In the genomic region with DNA sequence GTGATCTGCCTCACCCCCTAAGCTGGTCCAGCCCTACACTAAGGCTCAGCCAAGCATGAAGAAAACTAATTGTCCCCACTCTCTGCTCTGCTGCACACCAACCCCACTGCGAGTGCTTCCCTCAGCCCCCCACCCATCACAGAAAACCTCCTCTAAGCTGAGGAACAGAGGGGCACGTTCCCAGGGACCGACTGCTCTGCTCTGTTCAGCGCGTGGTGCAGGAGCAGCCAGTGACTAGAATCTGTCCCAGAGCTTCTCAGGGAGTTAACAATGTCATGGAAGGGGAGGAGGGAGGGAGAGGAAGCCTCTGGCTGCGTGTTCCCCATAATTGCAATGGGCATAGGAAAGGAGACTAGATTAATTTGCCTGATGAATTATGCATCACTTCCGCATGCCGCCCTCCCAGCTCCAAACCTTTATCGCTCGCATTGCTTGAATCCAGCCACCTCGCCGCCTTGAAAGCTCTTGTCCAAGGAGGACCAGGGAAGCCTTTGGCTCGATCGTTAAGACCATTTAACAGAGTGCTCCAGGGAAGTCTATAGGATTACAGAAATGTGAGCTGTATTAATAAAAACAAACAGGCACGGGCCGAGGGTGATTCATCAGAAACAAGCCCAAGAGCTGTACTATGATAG, we compare ENCODE assay signal across 9 mouse cellular contexts.
DNase-seq lines count a peak whose midpoint lies in the region; ATAC-seq and TF ChIP-seq lines count a peak whose summit lies in the region.
"Had no signal": no experiment of that assay in that cellular context is flagged by ENCODE, and none has a peak within 500 bp of the region (broad histone marks: within the 10 kb centered on the region; RNA-seq: fewer than 3 reads in every experiment).

No protein-coding gene starts in this region.

- TF ChIP-seq CTCF in cerebellum, adult 2 months (IDR thresholded peaks at IDR 0.05; ENCODE audit: borderline replicate concordance, insufficient read depth, low read depth, low read length), result no peak
- TF ChIP-seq CTCF in testis, adult 2 months (IDR thresholded peaks at IDR 0.05; ENCODE audit: control insufficient read depth, insufficient read depth, insufficient replicate concordance, low read depth, low read length), result no peak
- TF ChIP-seq CTCF in kidney, postnatal 0 days (IDR thresholded peaks at IDR 0.05; ENCODE audit: low read depth), result no peak

- 0 out of 2 replicates have a peak overlapping the region, but pooled peaks have one; percentile 24 for H3K9ac ChIP-seq in kidney, postnatal 0 days (ENCODE audit: low read depth, low read length)
- H3K9ac ChIP-seq in midbrain, embryonic 16.5 days (ENCODE audit: low read depth, low read length), result peak overlapping the region; percentile 40

- DNase-seq in cerebellum, postnatal 25 days, result peak; percentile 3 to 7
- no peak for DNase-seq in cerebellum, adult 2 months
- no peak for DNase-seq in testis, postnatal 10 days (ENCODE audit: low spot score)
- peak; percentile 59 for DNase-seq in kidney, postnatal 0 days (ENCODE audit: low spot score)
- DNase-seq in c-Kit-positive CD71-positive TER-119-positive erythroid progenitor cells, embryonic 14.5 days (ENCODE audit: low spot score), result no peak
- no peak for DNase-seq in cerebellum, adult 11-12 months

- no peak overlapping the region for H3K4me3 ChIP-seq in cerebellum, adult 2 months (replicated peaks; ENCODE audit: insufficient read depth, low read depth, low read length)
- H3K4me3 ChIP-seq in testis, adult 2 months (ENCODE audit: control insufficient read depth, low read depth, low read length), result peak overlapping the region; percentile 36
- H3K4me3 ChIP-seq in kidney, postnatal 0 days (replicated peaks; ENCODE audit: low read depth, low read length), result peak overlapping the region; percentile 29
- peak overlapping the region; percentile 33 for H3K4me3 ChIP-seq in midbrain, embryonic 16.5 days (ENCODE audit: low read depth, low read length)

- ATAC-seq in kidney, postnatal 0 days (replicated peaks; ENCODE audit: low FRiP score, low read depth), result peak; percentile 86
- peak; percentile 91 for ATAC-seq in midbrain, embryonic 16.5 days

- H3K36me3 ChIP-seq in testis, adult 2 months (ENCODE audit: control insufficient read depth, insufficient read depth, low read length), result no peaks in the 10 kb centered on the region
- no peaks in the 10 kb centered on the region for H3K36me3 ChIP-seq in kidney, postnatal 0 days (ENCODE audit: insufficient read depth, low read length)
- H3K36me3 ChIP-seq in midbrain, embryonic 16.5 days (ENCODE audit: control insufficient read depth, insufficient read depth, low read length), result no peaks in the 10 kb centered on the region

- WGBS in cerebellum, adult 2 months, result 1% methylated on average over 16 of the region's 16 CpGs
- 0% methylated on average over 16 of the region's 16 CpGs for WGBS in kidney, postnatal 0 days
- 2% methylated on average over 16 of the region's 16 CpGs for WGBS in midbrain, embryonic 16.5 days

- H3K9me3 ChIP-seq in kidney, postnatal 0 days (replicated peaks; ENCODE audit: low read length), result no peaks in the 10 kb centered on the region
- H3K9me3 ChIP-seq in midbrain, embryonic 16.5 days (replicated peaks; ENCODE audit: control insufficient read depth, low read length, poor library complexity, severe bottlenecking), result no peaks in the 10 kb centered on the region

- TF ChIP-seq POLR2A in cerebellum, adult 2 months (IDR thresholded peaks at IDR 0.05; ENCODE audit: borderline replicate concordance, insufficient read depth, low read length), result no peak
- no peak for TF ChIP-seq POLR2A in testis, adult 2 months (IDR thresholded peaks at IDR 0.05; ENCODE audit: control insufficient read depth, low read depth, low read length)

- no peak overlapping the region for H3K27ac ChIP-seq in cerebellum, adult 2 months (ENCODE audit: insufficient read depth, low read length)
- no peak overlapping the region for H3K27ac ChIP-seq in testis, adult 2 months (ENCODE audit: control insufficient read depth, insufficient read depth, low read depth, low read length)
- peak overlapping the region; percentile 42; the same call in 1 of the 2 replicates for H3K27ac ChIP-seq in kidney, postnatal 0 days
- peak overlapping the region; percentile 60 for H3K27ac ChIP-seq in midbrain, embryonic 16.5 days (ENCODE audit: low read length)
- H3K27ac ChIP-seq: macrophage had no signal

- H3K27me3 ChIP-seq in cerebellum, adult 2 months (ENCODE audit: control insufficient read depth, insufficient read depth, low read length), result no peaks in the 10 kb centered on the region
- no peaks in the 10 kb centered on the region for H3K27me3 ChIP-seq in testis, adult 2 months (ENCODE audit: control insufficient read depth, insufficient read depth, low read length)
- no peaks in the 10 kb centered on the region for H3K27me3 ChIP-seq in kidney, postnatal 0 days (ENCODE audit: insufficient read depth, low read length)
- H3K27me3 ChIP-seq in midbrain, embryonic 16.5 days (ENCODE audit: control insufficient read depth, insufficient read depth, low read depth, low read length), result 0 out of 2 replicates have a peak, but pooled peaks cover 2% of the 10 kb centered on the region

- 0 out of 2 replicates have a peak, but pooled peaks cover 3% of the 10 kb centered on the region for H3K4me1 ChIP-seq in cerebellum, adult 2 months (ENCODE audit: control insufficient read depth, insufficient read depth, low read length)
- H3K4me1 ChIP-seq in testis, adult 2 months (ENCODE audit: control insufficient read depth, insufficient read depth, low read length), result peaks cover 13% of the 10 kb centered on the region
- H3K4me1 ChIP-seq in kidney, postnatal 0 days (replicated peaks; ENCODE audit: insufficient read depth, low read length), result 0 out of 2 replicates have a peak, but pooled peaks cover 4% of the 10 kb centered on the region
- peaks cover 24% of the 10 kb centered on the region for H3K4me1 ChIP-seq in midbrain, embryonic 16.5 days (ENCODE audit: control insufficient read depth, insufficient read depth, low read length)

- peak overlapping the region; percentile 58 for H3K4me2 ChIP-seq in kidney, postnatal 0 days (ENCODE audit: low read length)
- H3K4me2 ChIP-seq in midbrain, embryonic 16.5 days (ENCODE audit: low read length), result peak overlapping the region; percentile 70

Comparison
In these comparisons a context has a peak if more than half of its experiments do, and no peak if none do; other contexts are left out.
1. DNase-seq: peak in cerebellum, postnatal 25 days (2 of 2) and kidney, postnatal 0 days (single experiment); none in cerebellum, adult 2 months (0 of 2), testis, postnatal 10 days (single experiment), c-Kit-positive CD71-positive TER-119-positive erythroid progenitor cells, embryonic 14.5 days (single experiment) and cerebellum, adult 11-12 months (single experiment).
2. H3K27ac ChIP-seq: peak in kidney, postnatal 0 days (single experiment) and midbrain, embryonic 16.5 days (single experiment); none in cerebellum, adult 2 months (single experiment) and testis, adult 2 months (single experiment).